Mouse (Mus musculus) lung, adult 2 months (tissue): ENCODE measurements around the gene Mief2. TPM values are rescaled to one million over a fixed set of nuclear protein-coding genes. Genes with fewer than 3 reads are reported as not detected.

ENCODE experiments used
- DNase-seq: peaks from one replicate; pipeline ENCODE4 v3.0.0; 2022
- H3K4me1 ChIP-seq: fragments of 200-500 bp; 2 replicates; pipeline ENCODE4 v1.6.1; 2011; ENCODE audit warnings: low read length; ENCODE audit not compliant: control insufficient read depth, insufficient read depth
- H3K4me3 ChIP-seq: fragments of 200-500 bp; replicated peaks from 2 replicates; pipeline ENCODE3; 2011; ENCODE audit warnings: low read depth, mild to moderate bottlenecking, control low read depth, low read length; ENCODE audit errors: extremely low read depth
- CTCF ChIP-seq: fragments of 200-500 bp; IDR thresholded peaks from 2 replicates; pipeline ENCODE4 v1.5.1; 2011; ENCODE audit warnings: mild to moderate bottlenecking, low read length, control low read depth; ENCODE audit not compliant: insufficient read depth
- POLR2A ChIP-seq: fragments of 200-500 bp; IDR thresholded peaks from 2 replicates; pipeline ENCODE4 v1.6.1; 2011; ENCODE audit warnings: low read depth, mild to moderate bottlenecking, control low read depth, low read length, borderline replicate concordance; ENCODE audit errors: extremely low read depth
- WGBS: fragments of 180-500 bp; shearing (Covaris S2); methylation state at CpG from one replicate; pipeline ENCODE4 v1.1.7; 2018; 5-methylcytosine and 5-hydroxymethylcytosine counted together
- polyA plus RNA-seq: library from polyadenylated mRNA; depleted of rRNA; stranded (reverse); fragments of >200 nt; gene quantifications from 2 replicates; pipeline ENCODE4 v1.2.3, GENCODE M21; 2012

Mief2 gene
- polyA plus RNA-seq, 1 experiment, result 25.4 TPM

DNA sequence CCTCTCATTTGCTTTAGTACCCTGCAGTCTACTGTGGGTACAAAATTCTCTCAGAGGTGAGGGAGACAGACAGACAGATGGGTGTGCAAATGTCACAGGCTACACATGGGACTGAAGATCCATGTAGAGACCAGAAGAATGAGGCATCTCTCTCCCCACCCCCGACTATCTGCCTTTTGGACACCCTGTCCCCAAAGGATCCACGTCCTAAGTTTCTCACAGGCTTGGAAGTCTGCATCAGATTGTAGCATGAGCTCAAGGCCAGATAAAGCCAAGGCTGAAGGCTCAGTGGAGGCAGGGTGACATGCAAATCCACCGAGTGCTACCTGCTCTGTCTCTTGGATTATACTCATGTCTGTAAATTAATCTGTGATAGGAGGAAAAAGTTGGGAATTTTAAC lies 8.3 kb downstream of the Mief2 start:
- DNase-seq, result no peak
- H3K4me1 ChIP-seq, result no peaks in the 10 kb centered on the region
- TF ChIP-seq POLR2A, result no peak
- TF ChIP-seq CTCF, result no peak
- no peak overlapping the region for H3K4me3 ChIP-seq
- WGBS, result 78% methylated on average over 3 of the region's 3 CpGs

DNA sequence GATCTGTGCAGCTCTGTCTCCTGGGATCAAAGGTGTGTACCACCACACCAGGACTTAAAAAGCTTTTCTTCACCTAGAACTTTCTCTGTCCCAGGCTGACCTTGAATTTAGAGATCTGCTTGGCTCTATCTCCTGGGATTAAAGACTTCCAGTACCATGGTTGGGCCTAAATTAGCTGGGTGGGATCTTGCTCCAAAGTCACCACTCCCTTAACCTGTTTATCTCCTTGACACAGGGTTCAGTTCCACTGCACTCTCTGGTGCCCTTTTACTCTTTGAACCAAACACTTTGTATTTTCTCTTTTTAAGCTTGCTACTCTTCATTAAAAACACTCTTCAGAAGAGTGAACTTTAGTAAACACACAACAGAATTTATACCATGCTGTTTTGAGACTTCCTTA lies 9.3 kb downstream of the Mief2 start:
- DNase-seq, result no peak
- Histone ChIP-seq H3K4me3 (no peak overlapping the region), H3K4me1 (no peaks in the 10 kb centered on the region)
- no peak for TF ChIP-seq CTCF

DNA sequence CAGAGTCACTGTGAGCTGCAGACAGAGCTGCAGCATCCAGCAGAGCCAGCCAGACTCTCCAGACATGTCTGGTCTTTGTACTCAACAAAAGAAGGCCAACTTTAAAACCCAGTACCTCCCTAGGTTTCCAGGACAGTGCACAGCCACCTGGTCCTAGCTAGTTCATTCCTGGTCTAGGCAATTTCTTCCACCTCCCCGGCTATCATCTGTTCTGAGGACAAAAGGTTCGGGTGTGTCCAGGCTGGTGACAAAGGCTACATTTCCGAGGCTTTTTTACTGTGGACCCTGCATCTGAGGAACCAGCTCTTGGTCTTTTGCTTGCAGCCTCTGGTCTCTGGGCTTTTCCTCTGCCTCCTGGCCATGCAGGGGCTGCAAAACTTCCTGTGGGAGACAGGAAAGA lies 12.1 kb downstream of the Mief2 start:
- no peak for TF ChIP-seq POLR2A
- no peaks in the 10 kb centered on the region for H3K4me1 ChIP-seq
- 81% methylated on average over 3 of the region's 3 CpGs for WGBS
- no peak overlapping the region for H3K4me3 ChIP-seq
- no peak for DNase-seq

DNA sequence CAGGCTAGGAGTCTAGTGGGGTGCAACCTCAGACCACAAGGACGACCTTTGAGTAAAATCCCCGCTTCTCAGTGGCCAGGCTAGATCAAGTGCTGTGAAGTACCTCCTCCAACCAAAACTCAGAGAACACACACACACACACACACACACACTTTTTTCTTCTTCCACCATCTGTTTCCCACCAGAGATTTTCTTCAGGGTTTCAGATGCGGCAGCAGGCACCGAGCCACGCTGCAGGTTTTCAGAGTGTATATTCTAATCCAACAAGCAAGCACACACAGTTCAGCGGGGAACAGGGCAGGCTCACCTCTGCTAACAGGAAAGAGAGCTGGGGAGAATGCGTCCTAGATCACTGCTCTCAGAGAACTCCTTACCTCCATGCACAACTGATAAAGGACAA lies 27.4 kb downstream of the Mief2 start:
- H3K4me1 ChIP-seq, result no peaks in the 10 kb centered on the region
- WGBS, result 88% methylated on average over 7 of the region's 7 CpGs
- H3K4me3 ChIP-seq, result no peak overlapping the region
- TF ChIP-seq POLR2A (no peak), CTCF (no peak)
- no peak for DNase-seq

DNA sequence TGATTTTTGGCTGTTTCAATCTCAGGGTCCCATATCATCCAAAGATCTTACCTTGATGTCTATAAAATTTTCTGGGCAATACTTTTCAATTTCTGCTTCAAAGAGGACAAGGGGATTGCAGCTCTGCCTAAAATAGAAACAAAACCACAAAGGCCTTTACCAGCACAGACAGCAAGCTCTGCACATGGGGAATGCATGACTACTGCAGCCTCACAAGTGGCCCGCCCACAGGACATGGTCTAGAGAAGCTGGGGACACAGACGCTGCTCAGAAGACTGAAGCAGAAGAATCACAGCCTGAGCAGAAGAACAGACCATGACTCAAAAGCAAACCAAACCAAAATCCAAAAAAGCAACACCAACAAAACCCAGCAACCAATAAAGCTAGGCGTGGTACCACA lies 33.5 kb downstream of the Mief2 start:
- no peak for DNase-seq
- no peaks in the 10 kb centered on the region for H3K4me1 ChIP-seq
- H3K4me3 ChIP-seq, result no peak overlapping the region
- 81% methylated on average over 3 of the region's 3 CpGs for WGBS
- TF ChIP-seq POLR2A (no peak), CTCF (no peak)

DNA sequence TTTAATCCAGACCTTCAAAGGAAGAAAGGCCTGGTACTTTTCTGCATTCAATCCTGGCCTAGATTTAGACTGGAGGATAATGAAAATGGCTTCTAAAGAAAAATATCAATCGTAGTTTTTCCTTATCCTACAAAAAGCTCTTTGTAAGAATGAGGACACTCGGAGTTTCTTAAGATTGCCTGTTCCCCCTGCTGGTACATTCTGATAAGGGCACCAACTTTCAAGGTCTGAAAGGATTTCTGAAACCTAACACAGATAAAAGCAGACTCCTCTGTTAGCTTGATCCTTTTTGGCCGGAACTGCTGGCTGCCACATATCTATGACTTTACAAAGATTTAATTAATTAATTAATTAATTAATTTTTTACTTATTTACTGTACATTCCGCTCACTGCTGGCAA lies 38.8 kb downstream of the Mief2 start:
- TF ChIP-seq POLR2A (no peak), CTCF (no peak)
- no peak overlapping the region for H3K4me3 ChIP-seq
- H3K4me1 ChIP-seq, result no peaks in the 10 kb centered on the region; the same call in 1 of the 2 replicates
- no peak for DNase-seq
- WGBS, result 83% methylated on average over 4 of the region's 4 CpGs

DNA sequence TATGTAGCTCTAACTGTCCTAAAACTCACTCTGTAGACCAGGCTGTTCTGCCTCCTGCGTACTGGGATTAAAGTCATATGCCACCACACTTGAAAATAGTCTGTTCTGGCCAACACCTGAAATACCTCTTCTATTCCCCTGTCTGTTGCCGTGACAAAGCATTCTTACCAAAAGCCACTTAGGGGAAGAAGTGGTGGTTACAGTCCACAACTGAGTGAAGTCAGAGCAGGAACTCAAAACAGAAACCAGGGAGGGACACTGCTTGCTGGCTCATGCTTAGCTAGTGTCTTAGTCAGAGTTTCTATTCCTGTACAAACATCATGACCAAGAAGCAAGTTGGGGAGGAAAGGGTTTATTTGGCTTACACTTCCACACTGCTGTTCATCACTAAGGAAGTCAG lies 41.1 kb downstream of the Mief2 start:
- 60% methylated on average over 2 of the region's 2 CpGs for WGBS
- no peak overlapping the region for H3K4me3 ChIP-seq
- TF ChIP-seq CTCF (no peak), POLR2A (no peak)
- no peaks in the 10 kb centered on the region; the same call in 1 of the 2 replicates for H3K4me1 ChIP-seq
- DNase-seq, result no peak

DNA sequence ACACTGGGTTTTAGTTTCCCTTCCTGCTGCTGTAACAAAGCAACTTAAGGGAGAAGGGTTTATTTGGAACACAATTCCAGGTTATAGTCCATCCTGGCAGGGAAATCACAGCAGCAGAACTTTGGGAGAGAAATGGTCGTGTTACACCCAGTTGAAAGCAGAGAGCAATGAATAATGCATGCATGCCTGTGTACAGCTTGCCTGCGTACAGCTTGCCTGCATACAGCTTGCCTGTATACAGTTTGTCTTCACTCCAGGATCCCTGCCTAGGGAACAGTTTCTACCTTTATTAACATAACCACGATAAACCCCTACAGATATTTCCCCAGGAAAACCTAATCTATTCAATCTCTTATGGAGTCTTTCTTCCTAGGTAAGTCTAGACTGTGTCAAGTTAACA lies 42.6 kb downstream of the Mief2 start:
- no peak for DNase-seq
- 89% methylated on average over 3 of the region's 3 CpGs for WGBS
- no peak for TF ChIP-seq CTCF
- TF ChIP-seq POLR2A, result no peak
- H3K4me1 ChIP-seq, result peaks cover 4% of the 10 kb centered on the region
- no peak overlapping the region for H3K4me3 ChIP-seq

DNA sequence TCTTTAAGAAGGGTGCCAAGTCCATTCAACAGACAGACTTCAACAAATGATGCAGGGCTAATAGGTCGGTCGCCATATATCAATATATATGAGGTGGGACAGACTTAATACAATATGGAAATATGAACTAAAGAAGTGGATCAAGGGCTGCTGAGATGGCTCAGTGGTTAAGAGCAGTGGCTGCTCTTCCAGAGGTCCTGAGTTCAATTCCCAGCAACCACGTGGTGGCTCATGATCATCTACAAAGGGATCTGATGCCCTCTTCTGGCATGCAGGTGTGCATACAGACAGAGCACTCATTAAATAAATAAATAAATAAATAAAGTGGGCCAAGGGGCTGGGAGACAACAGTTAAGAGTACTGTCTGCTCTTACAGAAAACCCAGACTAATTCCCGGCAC lies 44.0 kb downstream of the Mief2 start:
- TF ChIP-seq CTCF (no peak), POLR2A (no peak)
- peaks cover 10% of the 10 kb centered on the region for H3K4me1 ChIP-seq
- WGBS, result 82% methylated on average over 4 of the region's 4 CpGs
- H3K4me3 ChIP-seq, result no peak overlapping the region
- DNase-seq, result no peak

DNA sequence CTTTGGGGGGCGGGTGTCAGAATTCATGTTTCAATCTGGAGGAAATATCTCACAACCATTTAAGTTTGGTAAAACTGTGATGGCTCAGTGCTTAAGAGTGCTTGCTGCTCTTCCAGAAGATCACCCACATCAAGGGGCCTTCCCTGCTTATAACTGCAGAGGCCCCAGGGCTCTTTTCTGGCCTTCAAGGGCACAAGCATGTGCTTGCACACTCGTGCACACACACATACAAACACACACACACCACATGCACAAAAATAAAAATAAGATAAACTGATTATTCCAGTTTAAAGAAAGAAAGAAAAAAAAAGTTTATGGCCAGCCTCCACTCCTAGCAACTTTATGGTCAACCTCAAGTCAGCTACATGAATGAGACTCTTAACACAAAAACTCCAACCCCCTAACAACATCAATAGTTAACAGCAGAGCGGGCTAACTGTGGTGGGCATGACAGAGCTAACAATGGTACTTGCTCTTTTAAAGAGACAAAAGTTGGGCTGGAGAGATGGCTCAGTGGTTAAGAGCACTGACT lies 46.0 kb downstream of the Mief2 start:
- 91% methylated on average over 3 of the region's 3 CpGs for WGBS
- TF ChIP-seq POLR2A (no peak), CTCF (no peak)

DNA sequence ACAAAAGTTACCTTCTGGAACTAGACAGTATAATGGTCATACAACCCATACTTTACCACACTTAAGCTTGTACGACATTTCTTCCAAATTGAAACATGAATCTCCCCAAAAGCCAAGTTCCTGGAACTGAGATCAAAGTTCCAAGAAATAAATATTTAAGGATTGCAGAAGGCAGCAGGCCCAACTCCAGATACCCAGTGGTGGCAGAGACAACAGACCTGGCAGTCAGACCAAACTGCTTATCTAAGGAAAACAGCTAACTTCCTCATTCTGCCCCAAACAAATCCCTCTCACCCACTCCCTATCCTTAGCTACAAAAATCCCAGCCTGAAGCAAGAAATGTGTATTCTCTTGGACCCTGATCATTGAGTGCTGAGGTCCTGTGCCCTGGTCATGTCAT lies 46.6 kb downstream of the Mief2 start:
- DNase-seq, result no peak
- 17% methylated on average over 1 of the region's 1 CpGs for WGBS
- Histone ChIP-seq H3K4me3 (no peak overlapping the region), H3K4me1 (peaks cover 22% of the 10 kb centered on the region)
- TF ChIP-seq POLR2A (no peak), CTCF (no peak)

More for the DNA sequence above, 46.0 kb downstream of the Mief2 start:
- Histone ChIP-seq H3K4me3 (no peak overlapping the region), H3K4me1 (peaks cover 16% of the 10 kb centered on the region)
- no peak for DNase-seq
